Mouse (Mus musculus) CH12F3 (cell line): ENCODE measurements around the gene Agmo.

Experiments used
- in situ Hi-C: fragments of 300-500 bp; cut with MboI; formaldehyde crosslinking; loops from 2 replicates; pipeline ENCODE4 v1.14.3; 2020; ENCODE audit warnings: low sequenced_read_pairs

The Agmo gene

GRCm38 (mm10) chr12:37426750-37427149 is 185.3 kb downstream of the Agmo start:
- in situ Hi-C loops, result no loop called here

- in situ Hi-C loops, result no loop called here
Measured at GRCm38 (mm10) chr12:37434466-37434865, 193.0 kb downstream of the Agmo start.

DNA sequence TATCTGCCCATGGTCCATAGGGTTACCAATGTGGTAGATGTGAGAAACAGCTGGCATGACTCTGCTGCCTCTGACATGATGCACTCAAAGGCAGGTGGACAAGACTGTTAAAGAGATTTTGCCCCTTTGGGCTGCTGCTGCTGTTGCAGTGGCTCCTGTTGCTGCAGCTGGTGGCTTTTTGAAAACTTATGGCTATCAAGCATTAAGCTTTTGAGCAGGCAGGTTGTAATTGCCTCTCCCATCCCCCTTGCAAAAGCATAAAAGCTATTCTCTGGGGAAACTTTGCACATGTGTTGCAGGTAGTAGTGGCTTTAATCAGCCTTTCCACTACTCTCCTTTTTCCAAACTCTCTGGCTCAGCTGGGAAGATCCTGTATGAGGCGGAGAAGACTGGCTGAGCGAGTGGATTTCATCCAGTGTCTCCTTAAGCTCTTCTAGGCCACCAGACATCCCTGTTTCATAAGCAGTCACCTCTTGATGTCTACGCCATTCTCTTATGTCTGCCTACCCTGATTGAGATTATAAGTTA is 201.1 kb downstream of the Agmo start:
- in situ Hi-C loops, result no loop called here

GRCm38 (mm10) chr12:37445255-37445654 is 203.8 kb downstream of the Agmo start:
- in situ Hi-C loops, result no loop called here

DNA sequence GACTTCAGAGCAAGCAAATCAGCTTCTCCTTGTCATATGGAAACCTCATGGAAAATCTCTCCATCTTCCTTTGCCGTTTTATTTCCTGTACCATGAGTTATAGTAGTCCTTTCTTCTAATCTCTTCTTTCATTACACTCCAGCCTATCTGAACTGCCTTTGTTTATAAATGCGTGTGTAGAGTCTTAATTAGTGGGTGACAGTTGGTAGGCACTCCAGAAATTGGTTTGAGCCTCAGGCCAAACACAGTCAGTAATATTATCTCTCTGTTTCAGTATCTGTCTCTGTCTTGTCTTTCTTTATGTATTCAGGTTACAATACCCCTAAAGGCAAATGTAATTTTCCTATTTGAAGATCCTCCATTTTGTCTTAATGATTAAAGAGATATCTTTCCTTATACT is 208.2 kb downstream of the Agmo start:
- in situ Hi-C loops, result no loop called here

GRCm38 (mm10) chr12:37450366-37451156 is 209.1 kb downstream of the Agmo start:
- in situ Hi-C loops, result no loop called here

DNA sequence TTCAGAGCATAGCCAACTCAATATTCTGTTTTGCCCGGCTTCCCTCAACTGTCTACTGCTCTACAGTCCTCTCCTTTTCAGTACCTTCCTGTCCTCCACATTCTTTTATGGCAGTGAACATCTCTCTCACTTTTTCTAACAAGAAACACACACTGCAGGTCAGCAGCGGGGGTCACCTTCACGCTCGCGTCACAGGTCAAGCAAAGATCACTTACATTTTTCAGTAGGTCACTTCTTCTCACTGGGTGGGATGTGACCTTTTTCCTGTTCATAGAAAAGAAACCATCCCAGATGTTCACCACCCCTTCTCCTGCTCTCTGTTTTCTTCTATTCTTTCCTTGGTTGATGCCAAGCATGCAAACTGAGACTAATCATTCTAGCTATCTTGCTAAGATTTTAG is 230.2 kb downstream of the Agmo start:
- in situ Hi-C loops, result no loop called here

- in situ Hi-C loops, result no loop called here
Measured at GRCm38 (mm10) chr12:37476849-37477248, 235.4 kb downstream of the Agmo start.

DNA sequence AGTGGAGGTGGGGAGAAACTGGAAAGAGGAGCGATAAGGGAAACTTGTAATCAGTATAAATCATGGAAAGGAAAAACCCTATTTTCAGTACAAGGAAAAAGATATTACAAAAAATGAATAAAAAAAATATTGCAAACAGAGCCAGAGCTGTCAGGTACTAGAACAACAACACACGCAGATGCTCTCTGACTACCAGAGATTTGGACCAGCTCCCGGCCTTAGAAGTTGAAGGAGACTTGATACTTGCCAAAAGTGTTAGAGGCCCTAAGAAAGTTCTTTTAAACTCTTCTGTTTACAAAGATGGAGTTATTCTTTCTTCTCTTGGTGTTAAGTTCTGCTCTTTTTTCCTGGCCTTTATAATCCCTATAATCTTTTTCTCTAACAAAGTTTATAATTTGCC is 246.6 kb downstream of the Agmo start:
- in situ Hi-C loops, result no loop called here

DNA sequence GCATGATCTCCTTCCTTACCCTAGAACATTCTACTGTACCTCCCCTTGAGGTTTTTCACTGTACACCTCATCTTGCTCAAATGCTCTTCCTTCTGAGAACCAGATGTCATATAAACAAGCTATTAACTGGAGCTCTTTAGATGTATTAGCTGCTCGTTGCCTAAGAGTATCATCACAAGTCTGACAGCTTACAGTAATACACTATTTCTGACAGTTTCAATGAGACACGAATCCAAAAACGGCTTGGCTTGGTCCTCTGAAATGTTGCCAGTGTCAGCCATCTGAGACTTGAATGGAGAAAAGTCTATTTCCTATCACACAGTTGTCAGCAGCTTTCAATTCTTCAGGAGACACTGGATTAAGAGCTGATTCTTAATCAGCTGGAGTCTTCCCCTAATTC is 257.4 kb downstream of the Agmo start:
- in situ Hi-C loops, result no loop called here

- in situ Hi-C loops, result no loop called here
Measured at GRCm38 (mm10) chr12:37507406-37507805, 266.0 kb downstream of the Agmo start.

DNA sequence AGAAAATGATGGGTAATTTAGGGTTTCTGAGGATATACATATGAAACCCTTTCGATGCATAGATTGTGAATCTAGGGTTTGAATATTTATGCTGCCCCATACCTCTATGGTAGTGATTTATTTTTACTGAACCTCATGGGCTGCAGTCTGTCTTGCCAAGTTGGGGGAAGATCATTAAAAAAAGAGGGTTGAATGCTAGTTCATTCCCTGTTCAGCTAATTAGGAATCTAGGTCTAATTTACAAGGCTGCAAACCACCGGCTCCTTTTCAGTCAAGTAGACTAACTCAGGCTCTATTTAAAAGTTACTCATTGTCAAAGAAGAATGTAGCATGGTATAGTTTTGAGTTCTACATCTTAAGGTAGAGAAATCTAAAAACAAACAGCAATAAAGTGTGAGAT is 266.4 kb downstream of the Agmo start:
- in situ Hi-C loops, result no loop called here

GRCm38 (mm10) chr12:37521772-37522171 is 280.3 kb downstream of the Agmo start:
- in situ Hi-C loops, result no loop called here

DNA sequence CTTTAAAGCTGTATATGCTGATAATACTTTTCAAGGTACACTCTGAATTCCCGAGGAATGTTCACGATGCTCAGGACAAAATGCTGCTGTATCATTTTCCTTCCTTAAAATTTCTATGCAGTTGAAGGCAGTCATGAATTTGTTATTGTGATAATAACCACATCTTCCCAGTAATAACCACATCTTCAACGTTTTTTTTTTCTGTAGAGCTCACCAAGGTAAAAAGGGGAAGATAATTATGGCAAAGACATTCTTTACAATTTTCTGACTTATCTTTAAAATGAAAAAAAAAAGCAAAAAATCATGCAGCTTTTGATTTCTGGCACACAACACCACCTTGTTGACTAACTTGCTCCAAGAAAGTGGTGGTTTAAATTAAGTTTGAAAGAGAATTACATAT is 283.2 kb downstream of the Agmo start:
- in situ Hi-C loops, result no loop called here

DNA sequence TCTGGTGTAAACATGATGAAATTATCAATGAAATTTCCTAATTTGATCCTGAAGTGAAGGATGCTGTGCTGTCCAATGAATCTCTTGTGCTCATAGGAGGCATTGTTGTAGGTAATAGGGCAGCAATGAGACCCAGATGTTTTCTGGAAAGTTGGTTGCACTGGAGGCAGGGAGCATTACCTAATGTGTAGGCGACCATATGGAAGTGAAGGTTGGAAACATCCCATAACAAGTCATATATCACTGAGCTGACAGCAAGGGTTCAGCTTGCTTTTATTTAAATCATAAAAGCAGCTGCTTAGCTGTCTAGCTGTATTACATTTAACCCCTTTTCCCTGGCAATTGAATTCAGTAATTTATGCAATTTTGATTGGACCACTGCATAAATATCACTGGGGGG is 299.6 kb downstream of the Agmo start:
- in situ Hi-C loops, result no loop called here

GRCm38 (mm10) chr12:37558284-37558683 is 316.8 kb downstream of the Agmo start:
- in situ Hi-C loops, result no loop called here

DNA sequence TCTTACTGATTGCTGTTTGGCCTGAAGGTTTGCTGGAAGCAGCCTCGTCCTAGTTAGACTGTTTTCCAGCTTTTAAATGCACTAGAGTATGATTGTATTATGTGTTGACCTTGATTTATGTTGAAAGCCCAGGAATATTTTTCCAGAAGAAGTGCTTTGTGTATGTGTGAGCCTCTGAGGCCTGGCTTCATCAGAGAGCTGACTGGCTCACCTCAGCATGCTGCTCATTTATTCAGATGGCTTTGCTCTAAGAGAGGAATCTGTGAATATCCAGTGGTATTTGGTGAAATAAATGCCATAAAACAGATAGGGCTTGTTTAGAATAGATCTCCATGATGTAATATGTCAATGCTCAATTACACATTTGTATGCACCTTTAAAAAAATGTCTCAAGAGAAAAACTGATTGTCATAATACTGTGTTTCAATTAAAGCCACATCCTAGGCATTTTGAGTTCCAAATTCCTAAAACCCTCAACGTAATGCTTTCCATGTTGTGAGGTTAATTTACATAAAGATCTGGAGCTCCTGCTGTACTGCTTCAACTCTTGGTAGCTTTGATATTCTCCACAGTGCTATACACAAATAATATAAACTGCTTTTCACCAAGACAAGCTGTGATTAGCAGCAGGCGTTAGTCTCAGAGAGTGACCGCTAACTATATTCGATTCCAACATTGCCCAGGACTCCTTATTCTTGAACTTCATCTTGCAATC is 324.6 kb downstream of the Agmo start:
- in situ Hi-C loops, result no loop called here

DNA sequence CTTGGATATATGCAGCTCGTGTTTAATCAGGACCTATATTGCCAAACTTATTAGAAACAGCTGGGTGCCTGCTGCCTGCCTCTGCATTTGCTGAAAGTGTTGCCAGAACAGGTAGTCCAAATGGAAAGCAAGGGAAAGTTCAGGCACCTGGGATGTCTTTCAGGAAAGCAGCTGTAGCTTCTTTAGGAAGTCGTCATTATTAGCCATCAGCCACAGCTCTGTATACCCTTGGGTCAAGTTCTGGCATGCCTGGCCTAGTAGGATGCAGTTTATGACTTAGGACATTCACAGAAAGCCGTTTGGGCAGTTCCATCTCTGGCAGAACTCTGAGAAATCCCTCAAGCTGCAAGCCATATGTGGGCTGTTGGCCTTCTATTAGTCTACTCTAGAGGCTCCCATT is 330.5 kb downstream of the Agmo start:
- in situ Hi-C loops, result no loop called here

- in situ Hi-C loops, result no loop called here
Measured at GRCm38 (mm10) chr12:37582777-37583176, 341.3 kb downstream of the Agmo start.

DNA sequence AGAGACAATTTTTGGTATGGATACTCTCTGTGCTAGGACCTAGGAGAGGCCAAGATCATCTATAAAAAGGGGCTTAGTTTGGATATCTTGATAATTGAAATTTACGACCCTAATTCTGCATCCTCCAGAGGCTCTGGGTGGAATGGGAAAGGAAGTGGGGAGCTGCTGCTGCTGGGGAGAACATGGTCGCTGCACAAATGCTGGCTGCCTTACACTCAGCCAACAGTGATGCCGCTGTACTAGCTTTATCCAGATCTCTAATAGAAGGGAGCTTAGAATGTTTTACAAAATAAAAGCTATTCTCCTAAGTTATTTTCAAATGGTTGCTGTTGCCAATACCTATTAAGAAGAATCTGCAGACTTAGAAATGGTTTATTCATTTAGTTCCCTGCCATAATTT is 351.4 kb downstream of the Agmo start:
- in situ Hi-C loops, result no loop called here

GRCm38 (mm10) chr12:37612837-37613236 is 371.4 kb downstream of the Agmo start:
- in situ Hi-C loops, result no loop called here

DNA sequence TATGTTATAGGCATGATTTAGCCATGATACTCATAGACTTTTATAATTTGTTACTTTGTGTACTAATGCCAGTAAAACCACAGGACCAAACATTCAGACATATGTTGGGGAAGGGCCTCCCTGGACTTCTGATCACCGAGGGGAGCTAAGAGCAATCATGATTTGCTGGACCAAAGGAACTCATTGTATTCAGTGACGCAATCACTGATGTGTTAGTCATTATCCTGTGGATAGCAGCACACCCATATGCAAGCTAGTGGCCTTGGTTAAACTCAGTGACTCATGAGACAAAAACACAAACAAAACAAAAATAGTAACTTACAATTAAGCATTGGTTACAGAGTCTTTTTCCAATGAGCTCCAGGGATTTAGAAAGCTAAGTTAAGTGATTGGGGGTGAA is 373.3 kb downstream of the Agmo start:
- in situ Hi-C loops, result no loop called here
